Mouse (Mus musculus): ENCODE measurements around the gene Agtrap.
A peak's percentile ranks its signal among the peaks of the same experiment; 100 is the strongest.
"Not testable (repeated sequence)": the region's sequence is repeated elsewhere in the genome, so short reads cannot be mapped to it uniquely, and the experiment has no call there.

Gene Agtrap

GRCm38 (mm10) chr4:148074521-148075189 lies 13.2 kb downstream of the Agtrap start:
- DNase-seq = peak; percentile 23

- DNase-seq = no peak
Observed at GRCm38 (mm10) chr4:148071508-148071907, 16.3 kb downstream of the Agtrap start.

GRCm38 (mm10) chr4:148069602-148070218 lies 18.1 kb downstream of the Agtrap start:
- no peak for DNase-seq

- DNase-seq = no peak
Observed at GRCm38 (mm10) chr4:148067346-148067745, 20.5 kb downstream of the Agtrap start.

GRCm38 (mm10) chr4:148066401-148066744 lies 21.5 kb downstream of the Agtrap start:
- DNase-seq = no peak

- no peak for DNase-seq
Observed at GRCm38 (mm10) chr4:148065702-148066400, 22.0 kb downstream of the Agtrap start.

GRCm38 (mm10) chr4:148061086-148061480 lies 26.7 kb downstream of the Agtrap start:
- DNase-seq = no peak

- DNase-seq = peak; percentile 23
Observed at GRCm38 (mm10) chr4:148060120-148061085, 27.4 kb downstream of the Agtrap start.

GRCm38 (mm10) chr4:148058993-148059392 lies 28.8 kb downstream of the Agtrap start:
- no peak for DNase-seq

GRCm38 (mm10) chr4:148058218-148058819 lies 29.5 kb downstream of the Agtrap start:
- DNase-seq = no peak

GRCm38 (mm10) chr4:148057661-148058209 lies 30.1 kb downstream of the Agtrap start:
- no peak for DNase-seq

- DNase-seq = no peak
Observed at GRCm38 (mm10) chr4:148056801-148057200, 31.0 kb downstream of the Agtrap start.

- DNase-seq = no peak
Observed at GRCm38 (mm10) chr4:148056246-148056645, 31.6 kb downstream of the Agtrap start.

GRCm38 (mm10) chr4:148054961-148055695 lies 32.7 kb downstream of the Agtrap start:
- no peak for DNase-seq

GRCm38 (mm10) chr4:148053417-148053920 lies 34.4 kb downstream of the Agtrap start:
- no peak for DNase-seq

GRCm38 (mm10) chr4:148052976-148053375 lies 34.9 kb downstream of the Agtrap start:
- no peak for DNase-seq

- DNase-seq = no peak
Observed at GRCm38 (mm10) chr4:148051886-148052285, 35.9 kb downstream of the Agtrap start.

GRCm38 (mm10) chr4:148051046-148051776 lies 36.6 kb downstream of the Agtrap start:
- no peak for DNase-seq

GRCm38 (mm10) chr4:148050396-148050914 lies 37.4 kb downstream of the Agtrap start:
- not testable (repeated sequence) for DNase-seq

- no peak for DNase-seq
Observed at GRCm38 (mm10) chr4:148046450-148047031, 41.3 kb downstream of the Agtrap start.

Measured in thymus, postnatal 25 days (tissue).